Comparison of ENCODE assay signal across 11 mouse cellular contexts in the genomic region with DNA sequence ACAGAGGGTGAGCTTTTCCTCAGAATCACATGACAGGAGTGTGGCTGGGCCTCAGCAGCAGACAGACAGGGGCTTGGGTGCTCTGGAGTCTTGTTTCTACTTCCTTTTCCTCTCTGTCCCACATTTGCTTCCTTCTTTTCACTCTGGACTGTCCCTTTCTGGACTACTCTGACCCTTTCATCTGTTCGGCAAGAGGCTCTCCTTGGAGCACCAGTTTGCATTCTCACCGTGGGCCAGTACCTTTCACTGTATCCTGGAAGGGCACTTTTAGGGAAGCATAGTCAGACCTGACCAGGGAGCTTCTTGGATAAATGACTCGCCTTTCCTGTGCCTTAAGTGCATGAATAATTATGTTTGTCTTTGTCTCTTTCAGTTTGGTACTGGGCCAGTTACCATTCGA.
DNase-seq lines count a peak whose midpoint lies in the region; ATAC-seq and TF ChIP-seq lines count a peak whose summit lies in the region.
"Had no signal": no experiment of that assay in that cellular context is flagged by ENCODE, and none has a peak within 500 bp of the region (broad histone marks: within the 10 kb centered on the region; RNA-seq: fewer than 3 reads in every experiment).

No protein-coding gene starts in this region.

- H3K4me3 ChIP-seq in heart, embryonic 13.5 days: no peak overlapping the region
- H3K4me3 ChIP-seq in liver, adult 2 months (ENCODE audit: insufficient read depth, low read depth, low read length): no peak overlapping the region
- no peak overlapping the region for H3K4me3 ChIP-seq in liver, embryonic 11.5 days (ENCODE audit: low read depth, low read length)
- no peak overlapping the region for H3K4me3 ChIP-seq in CH12.LX (replicated peaks in 1 of 3; ENCODE audit: low read depth in 2 of 3, low read length in 2 of 3, poor library complexity in 1 of 3)
- H3K4me3 ChIP-seq: liver, embryonic 15.5 days had no signal

- dilution Hi-C loops in CH12.LX (cut with MboI; ENCODE audit: extremely low pct_ligation_motif_present, extremely low pct_unique_long_range_greater_than_20kb, low sequenced_read_pairs): no loop called here

- TF ChIP-seq CTCF in liver, adult 2 months (IDR thresholded peaks at IDR 0.05; ENCODE audit: low read depth, low read length): no peak
- no peak for TF ChIP-seq CTCF in CH12.LX (conservative IDR thresholded peaks at IDR 0.05 in 1 of 2, IDR thresholded peaks at IDR 0.05 in 1 of 2; ENCODE audit: low read depth in 2 of 2, low read length in 2 of 2)

- no peak overlapping the region for H3K9ac ChIP-seq in heart, embryonic 13.5 days
- no peak overlapping the region for H3K9ac ChIP-seq in liver, adult 2 months (ENCODE audit: low read depth, low read length)
- no peak overlapping the region for H3K9ac ChIP-seq in liver, embryonic 11.5 days (ENCODE audit: low read depth, low read length)
- H3K9ac ChIP-seq in CH12.LX (ENCODE audit: insufficient read depth, low read depth): no peak overlapping the region
- H3K9ac ChIP-seq: liver, embryonic 15.5 days had no signal

- in situ Hi-C loops in CH12.LX (cut with MboI; ENCODE audit: low pct_ligation_motif_present, low pct_unique_long_range_greater_than_20kb, low sequenced_read_pairs): no loop called here

- H3K27me3 ChIP-seq in heart, embryonic 13.5 days (replicated peaks): no peaks in the 10 kb centered on the region
- H3K27me3 ChIP-seq in liver, adult 2 months (ENCODE audit: control insufficient read depth, insufficient read depth, low read length): no peaks in the 10 kb centered on the region
- no peaks in the 10 kb centered on the region for H3K27me3 ChIP-seq in liver, embryonic 11.5 days (replicated peaks; ENCODE audit: control insufficient read depth, insufficient read depth, low read length)
- H3K27me3 ChIP-seq in CH12.LX (replicated peaks): no peaks in the 10 kb centered on the region
- H3K27me3 ChIP-seq: liver, embryonic 15.5 days had no signal

- ATAC-seq in heart, embryonic 13.5 days (ENCODE audit: extremely low read depth, insufficient number of reproducible peaks, low FRiP score, low TSS enrichment): no peak
- no peak for ATAC-seq in liver, embryonic 11.5 days (replicated peaks; ENCODE audit: low FRiP score)
- ATAC-seq in common myeloid progenitor, adult 5-6 weeks (replicated peaks; ENCODE audit: low read depth, poor library complexity, severe bottlenecking): 0 out of 2 replicates have a peak, but pooled peaks have one; percentile 32
- ATAC-seq: activated CD4-positive, CD25-positive, alpha-beta regulatory T cell, adult 4 months had no signal

- WGBS in heart, embryonic 13.5 days: 49% methylated on average over 4 of the region's 4 CpGs
- 57% methylated on average over 4 of the region's 4 CpGs for WGBS in liver, adult 2 months
- WGBS in liver, embryonic 11.5 days: 39% methylated on average over 4 of the region's 4 CpGs

- no peak for TF ChIP-seq POLR2A in liver, adult 2 months (IDR thresholded peaks at IDR 0.05; ENCODE audit: extremely low read depth, insufficient read depth, low read length)
- no peak for TF ChIP-seq POLR2A in CH12.LX (IDR thresholded peaks at IDR 0.05; ENCODE audit: low read depth, low read length)

- H3K9me3 ChIP-seq in heart, embryonic 13.5 days: no peaks in the 10 kb centered on the region
- no peaks in the 10 kb centered on the region for H3K9me3 ChIP-seq in liver, embryonic 11.5 days (ENCODE audit: control insufficient read depth, low read length)
- H3K9me3 ChIP-seq in CH12.LX (replicated peaks; ENCODE audit: low read length): no peaks in the 10 kb centered on the region
- H3K9me3 ChIP-seq: liver, embryonic 15.5 days had no signal

- H3K27ac ChIP-seq in heart, embryonic 13.5 days (replicated peaks): peak overlapping the region; percentile 68
- no peak overlapping the region for H3K27ac ChIP-seq in liver, adult 2 months (replicated peaks; ENCODE audit: insufficient read depth, low read depth, low read length)
- no peak overlapping the region; the same call in 1 of the 2 replicates for H3K27ac ChIP-seq in liver, embryonic 11.5 days (ENCODE audit: low read depth, low read length)
- no peak overlapping the region for H3K27ac ChIP-seq in CH12.LX (ENCODE audit: insufficient read depth, low read depth)
- H3K27ac ChIP-seq: liver, embryonic 15.5 days had no signal

- TF ChIP-seq EP300 in CH12.LX (IDR thresholded peaks at IDR 0.05; ENCODE audit: low read length): no peak

- H3K36me3 ChIP-seq in heart, embryonic 13.5 days: peaks cover 4% of the 10 kb centered on the region; the same call in 1 of the 2 replicates
- no peaks in the 10 kb centered on the region for H3K36me3 ChIP-seq in liver, adult 2 months (ENCODE audit: control insufficient read depth, insufficient read depth, low read length)
- no peaks in the 10 kb centered on the region; the same call in 1 of the 2 replicates for H3K36me3 ChIP-seq in liver, embryonic 11.5 days (ENCODE audit: control insufficient read depth, insufficient read depth, low read length)
- peaks cover 2 to 9% of the 10 kb centered on the region in 2 experiments for H3K36me3 ChIP-seq in CH12.LX (replicated peaks in 1 of 2; ENCODE audit: control insufficient read depth in 1 of 2, insufficient read depth in 1 of 2, low read length in 1 of 2)
- H3K36me3 ChIP-seq: liver, embryonic 15.5 days had no signal

- H3K4me2 ChIP-seq in heart, embryonic 13.5 days: no peak overlapping the region
- H3K4me2 ChIP-seq in liver, embryonic 11.5 days: no peak overlapping the region
- H3K4me2 ChIP-seq in CH12.LX (ENCODE audit: insufficient read depth, low read depth, poor library complexity, severe bottlenecking): no peak overlapping the region; the same call in 1 of the 2 replicates
- H3K4me2 ChIP-seq: liver, embryonic 15.5 days had no signal

- peaks cover 9% of the 10 kb centered on the region for H3K4me1 ChIP-seq in heart, embryonic 13.5 days
- 0 out of 2 replicates have a peak, but pooled peaks cover 2% of the 10 kb centered on the region for H3K4me1 ChIP-seq in liver, adult 2 months (ENCODE audit: control insufficient read depth, insufficient read depth, low read length)
- H3K4me1 ChIP-seq in liver, embryonic 11.5 days (replicated peaks; ENCODE audit: control insufficient read depth, insufficient read depth, low read length): no peaks in the 10 kb centered on the region
- H3K4me1 ChIP-seq in CH12.LX (ENCODE audit: control insufficient read depth in 1 of 2, insufficient read depth in 2 of 2): peaks cover 0 to 12% of the 10 kb centered on the region in 2 experiments; a peak in 2 of 4 replicates
- H3K4me1 ChIP-seq: liver, embryonic 15.5 days had no signal

- intact Hi-C loops in heart, postnatal 36 days (cut with DNase I): no loop called here

- TF ChIP-seq RAD21 in CH12.LX (IDR thresholded peaks at IDR 0.05; ENCODE audit: low read depth, low read length): no peak

- no peak for DNase-seq in heart, postnatal 36 days
- peak; percentile 33 for DNase-seq in liver, adult 2 months (ENCODE audit: extremely low read depth, low read depth, low spot score)
- no peak for DNase-seq in liver, embryonic 11.5 days (ENCODE audit: low spot score)
- peak; percentile 12 for DNase-seq in CH12.LX (ENCODE audit: extremely low read depth)
- DNase-seq in urinary bladder, postnatal 36 days (ENCODE audit: low spot score in 2 of 2): no peak
- DNase-seq in right cerebral cortex, postnatal 14 days: no peak
- DNase-seq: retina, postnatal 1 day had no signal

- no peaks in the 10 kb centered on the region for H3K79me2 ChIP-seq in liver, adult 2 months (ENCODE audit: control insufficient read depth, insufficient read depth, low read length)
- no peaks in the 10 kb centered on the region for H3K79me2 ChIP-seq in CH12.LX (replicated peaks; ENCODE audit: control insufficient read depth, extremely low read depth, insufficient read depth, poor library complexity, severe bottlenecking)

TF ChIP-seq in CH12.LX, 34 proteins besides CTCF, POLR2A, EP300 and RAD21:
- 0 out of 2 replicates have a peak, but pooled peaks have one; percentile 16 for TF ChIP-seq BHLHE40 (IDR thresholded peaks at IDR 0.05; ENCODE audit: low read depth, low read length)
- TF ChIP-seq MAX (IDR thresholded peaks at IDR 0.05; ENCODE audit: low read length): no peak
- no peak for TF ChIP-seq CHD1 (IDR thresholded peaks at IDR 0.05; ENCODE audit: low read depth, low read length)
- no peak for TF ChIP-seq TBP (conservative IDR thresholded peaks at IDR 0.05; ENCODE audit: low read depth, low read length)
- no peak for TF ChIP-seq MAZ (IDR thresholded peaks at IDR 0.05; ENCODE audit: low read depth, low read length)
- no peak for TF ChIP-seq ZMIZ1 (IDR thresholded peaks at IDR 0.05; ENCODE audit: low read depth, low read length)

Comparison
In these comparisons a context has a peak if more than half of its experiments do, and no peak if none do; other contexts are left out.
1. DNase-seq: peak in liver, adult 2 months (single experiment) and CH12.LX (single experiment); none in heart, postnatal 36 days (0 of 2), liver, embryonic 11.5 days (single experiment), urinary bladder, postnatal 36 days (0 of 2) and right cerebral cortex, postnatal 14 days (single experiment).